Mouse (Mus musculus) bone marrow, adult 2 months (tissue): ENCODE data around the gene Rad51d.

ENCODE experiments used
- CTCF ChIP-seq: fragments of 200-500 bp; IDR thresholded peaks from 2 replicates; pipeline ENCODE4 v1.5.1; 2011; ENCODE audit warnings: low read length, control low read depth; ENCODE audit not compliant: control insufficient read depth, insufficient read depth
- POLR2A ChIP-seq: fragments of 200-500 bp; IDR thresholded peaks from 2 replicates; pipeline ENCODE4 v1.6.1; 2011; ENCODE audit warnings: low read depth, mild to moderate bottlenecking, control low read depth, low read length, borderline replicate concordance; ENCODE audit not compliant: control insufficient read depth

DNA sequence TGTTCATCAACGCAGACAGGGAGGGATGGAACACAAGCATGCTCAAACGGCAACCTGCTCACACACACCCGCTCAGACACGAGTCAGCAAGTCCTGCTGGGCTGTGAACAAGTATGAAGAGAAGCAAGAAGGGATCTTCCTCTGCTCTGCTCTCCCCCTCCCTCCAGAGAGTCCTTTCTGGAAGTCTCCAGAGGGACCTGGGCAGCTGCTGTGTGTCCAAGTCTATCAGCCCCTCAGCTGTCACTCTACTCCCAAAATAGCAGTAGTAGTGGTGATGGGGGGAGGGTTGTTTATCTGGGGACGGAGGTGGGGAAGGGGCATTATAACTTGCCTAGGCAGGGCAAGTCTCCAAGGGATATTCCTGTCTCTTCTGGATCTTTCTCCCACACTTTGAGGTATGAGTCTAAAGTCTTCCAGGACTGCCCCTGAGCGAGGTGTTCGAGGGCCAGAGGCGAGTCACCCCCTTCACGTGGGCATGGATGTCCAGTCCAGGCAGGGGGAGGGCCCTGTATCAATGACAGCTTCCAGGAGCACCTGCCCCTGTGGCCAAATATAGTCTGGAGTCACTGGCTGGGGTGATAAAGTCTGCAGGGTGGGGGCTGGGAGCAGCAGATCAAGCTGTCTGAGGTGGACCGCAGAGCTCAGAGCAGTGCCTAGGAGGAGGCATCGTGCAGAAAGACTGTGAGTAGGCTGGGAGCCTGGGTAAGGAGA lies 20.4 kb upstream of the Rad51d start:
- TF ChIP-seq CTCF (no peak), POLR2A (no peak)
